Comparison of ENCODE assay signal across 9 mouse cellular contexts in the genomic region with DNA sequence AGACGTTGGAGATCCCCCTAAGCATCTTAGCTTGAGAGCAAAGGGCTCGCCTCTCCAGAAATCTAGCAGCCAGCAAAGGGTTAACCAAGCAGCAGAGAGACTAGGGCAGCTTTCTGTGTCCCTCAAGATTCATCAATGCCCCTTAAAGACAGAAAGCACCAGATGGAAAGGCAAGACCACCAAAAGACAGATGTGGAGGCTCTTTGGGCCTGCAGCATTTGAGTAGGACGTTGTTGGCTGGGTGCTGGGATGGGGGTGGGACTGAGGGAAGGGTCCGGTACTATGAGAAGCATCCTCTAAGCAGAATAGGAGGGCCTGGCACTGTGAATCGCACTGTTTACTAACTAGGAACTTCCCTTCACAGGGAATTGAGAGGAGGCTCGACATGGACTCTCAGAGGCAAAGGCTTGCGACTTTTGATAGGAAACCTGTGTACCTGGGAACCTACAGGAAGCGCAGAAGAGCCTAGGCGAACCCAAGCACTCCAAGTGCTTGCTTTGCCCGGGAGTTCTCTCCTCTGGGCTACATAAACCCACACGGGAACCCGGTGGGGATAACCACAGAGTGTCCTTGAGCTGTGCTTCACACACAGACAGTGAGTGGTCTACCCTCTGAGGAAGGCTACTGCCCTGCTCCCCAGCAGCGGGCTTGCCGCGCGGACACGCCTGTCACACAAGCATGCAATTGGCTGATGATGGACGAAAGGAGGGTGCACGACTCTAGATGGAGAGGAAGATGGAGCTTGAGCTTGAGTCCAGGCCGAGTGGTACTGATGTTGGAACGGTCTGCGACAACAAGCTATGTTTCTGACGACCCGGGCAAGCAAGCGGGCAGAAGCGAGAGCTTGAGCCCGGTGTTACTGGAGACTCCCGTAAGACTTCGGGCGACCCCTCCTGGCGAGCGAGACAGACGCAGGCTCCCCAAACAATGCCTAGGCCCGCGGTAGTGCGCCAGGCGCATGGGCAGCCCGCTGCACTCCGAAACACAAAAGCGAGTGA. TPM values are rescaled to one million over a fixed set of nuclear protein-coding genes. Genes with fewer than 3 reads are reported as not detected.
DNase-seq lines count a peak whose midpoint lies in the region; ATAC-seq and TF ChIP-seq lines count a peak whose summit lies in the region.
"Had no signal": no experiment of that assay in that cellular context is flagged by ENCODE, and none has a peak within 500 bp of the region (broad histone marks: within the 10 kb centered on the region; RNA-seq: fewer than 3 reads in every experiment).

No protein-coding gene starts in this region.

- H3K4me3 ChIP-seq in hindbrain, embryonic 16.5 days (ENCODE audit: low read length) = peak overlapping the region; percentile 38
- H3K4me3 ChIP-seq: erythroblast, embryonic 14.5 days had no signal

- in situ Hi-C loops in Patski (cut with MboI; ENCODE audit: low pct_unique_long_range_greater_than_20kb) = no loop called here

- ATAC-seq in Patski = peak; percentile 19
- ATAC-seq in common myeloid progenitor, adult 5-6 weeks (replicated peaks; ENCODE audit: low read depth, poor library complexity, severe bottlenecking) = peak; percentile 94
- peak; percentile 87 for ATAC-seq in hindbrain, embryonic 16.5 days

- no peak for DNase-seq in Patski (ENCODE audit: low read depth, low spot score)
- DNase-seq in gastrocnemius, adult 8-10 months (ENCODE audit: low spot score in 2 of 2) = peak; percentile 50
- peak; percentile 73 to 75 for DNase-seq in layer of hippocampus, postnatal 36 days
- DNase-seq in lung, postnatal 10 days = peak; percentile 89
- DNase-seq in retina, adult 2 months (ENCODE audit: low read depth, low spot score) = peak; percentile 9
- peak; percentile 84 for DNase-seq in thymus, postnatal 4 days

- no peak overlapping the region for H3K27ac ChIP-seq in hindbrain, embryonic 16.5 days (ENCODE audit: low read depth, low read length)

- H3K27me3 ChIP-seq in Patski = peaks cover 78% of the 10 kb centered on the region
- no peaks in the 10 kb centered on the region for H3K27me3 ChIP-seq in hindbrain, embryonic 16.5 days (replicated peaks; ENCODE audit: control insufficient read depth, insufficient read depth, low read length)

- peak overlapping the region; percentile 62 for H3K9ac ChIP-seq in hindbrain, embryonic 16.5 days (ENCODE audit: low read depth, low read length)

- no peak for TF ChIP-seq CTCF in Patski (IDR thresholded peaks at IDR 0.05)

- POLR2A ChIA-PET in Patski (lab: Charles Lee) = interaction anchor here (0.6 kb wide), 1 partner anchor 473 kb away, joined by 4 read pairs; no protein-coding TSS in a partner anchor

- WGBS in hindbrain, embryonic 16.5 days = 8% methylated on average over 40 of the region's 40 CpGs

- H3K9me3 ChIP-seq in hindbrain, embryonic 16.5 days (ENCODE audit: control insufficient read depth, low read length) = no peaks in the 10 kb centered on the region

- peaks cover 16% of the 10 kb centered on the region for H3K4me1 ChIP-seq in hindbrain, embryonic 16.5 days (ENCODE audit: control insufficient read depth, insufficient read depth, low read depth, low read length)

- H3K36me3 ChIP-seq in hindbrain, embryonic 16.5 days (ENCODE audit: control insufficient read depth, insufficient read depth, low read length) = no peaks in the 10 kb centered on the region

- CTCF ChIA-PET in Patski (lab: Charles Lee) = interaction anchor here (1.3 to 1.5 kb wide), 3 partner anchors 10 to 477 kb away, joined by 3 to 7 read pairs (median 4); no protein-coding TSS in a partner anchor

- H3K4me2 ChIP-seq in hindbrain, embryonic 16.5 days (ENCODE audit: low read length) = peak overlapping the region; percentile 73

RNA-seq across cellular contexts. Expression of a gene that starts 2.3 kb away (rescaled TPM):
- 0.23 TPM for polyA plus RNA-seq in Patski (2021)
- not detected in 2 replicates for total RNA-seq in common myeloid progenitor, adult 5-6 weeks (2017)
- 1 to 10 TPM in 3 of 4 experiments, under 1 TPM in 1; 0.27 to 2.2 (median 1.4) TPM for total RNA-seq in gastrocnemius, adult 8-10 months (2022)
- polyA plus RNA-seq in hindbrain, embryonic 16.5 days (2015; fragmentation: Nextera tagmentation; extraction: Ambion mirVana) = 42.8 and 50.8 TPM in 2 replicates
- total RNA-seq in layer of hippocampus, postnatal 36 days (2021) = 1 to 10 TPM; 1.5 TPM
- polyA plus RNA-seq: erythroblast, embryonic 14.5 days had no signal

Comparison
In these comparisons a context has a peak if more than half of its experiments do, and no peak if none do; other contexts are left out.
1. ATAC-seq: peak in every context shown above with its lines; median percentile 94 in common myeloid progenitor, adult 5-6 weeks; 87 in hindbrain, embryonic 16.5 days; 19 in Patski.